Mouse (Mus musculus): ENCODE measurements around the gene Klhl7.

Klhl7 gene

DNA sequence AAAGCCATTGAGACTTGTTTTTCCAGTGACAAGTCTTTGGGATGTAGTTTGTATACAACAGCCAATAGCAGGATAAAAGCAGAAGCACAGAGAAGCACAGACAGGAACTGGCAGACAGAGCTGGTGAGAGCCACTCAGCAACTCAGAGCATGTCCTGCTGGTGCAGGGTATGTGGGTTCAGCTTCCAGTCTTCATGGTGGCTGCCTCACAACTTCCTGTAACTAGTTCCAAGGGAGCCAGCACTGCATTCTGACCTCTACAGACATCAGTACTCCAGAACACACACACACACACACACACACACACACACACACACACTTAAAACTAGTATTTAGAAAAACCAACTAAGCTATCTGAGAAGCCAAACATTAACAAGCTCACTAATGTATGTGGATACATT is 71.7 kb downstream of the Klhl7 start:
- no peak for DNase-seq (ENCODE audit: low read depth, low spot score)

DNA sequence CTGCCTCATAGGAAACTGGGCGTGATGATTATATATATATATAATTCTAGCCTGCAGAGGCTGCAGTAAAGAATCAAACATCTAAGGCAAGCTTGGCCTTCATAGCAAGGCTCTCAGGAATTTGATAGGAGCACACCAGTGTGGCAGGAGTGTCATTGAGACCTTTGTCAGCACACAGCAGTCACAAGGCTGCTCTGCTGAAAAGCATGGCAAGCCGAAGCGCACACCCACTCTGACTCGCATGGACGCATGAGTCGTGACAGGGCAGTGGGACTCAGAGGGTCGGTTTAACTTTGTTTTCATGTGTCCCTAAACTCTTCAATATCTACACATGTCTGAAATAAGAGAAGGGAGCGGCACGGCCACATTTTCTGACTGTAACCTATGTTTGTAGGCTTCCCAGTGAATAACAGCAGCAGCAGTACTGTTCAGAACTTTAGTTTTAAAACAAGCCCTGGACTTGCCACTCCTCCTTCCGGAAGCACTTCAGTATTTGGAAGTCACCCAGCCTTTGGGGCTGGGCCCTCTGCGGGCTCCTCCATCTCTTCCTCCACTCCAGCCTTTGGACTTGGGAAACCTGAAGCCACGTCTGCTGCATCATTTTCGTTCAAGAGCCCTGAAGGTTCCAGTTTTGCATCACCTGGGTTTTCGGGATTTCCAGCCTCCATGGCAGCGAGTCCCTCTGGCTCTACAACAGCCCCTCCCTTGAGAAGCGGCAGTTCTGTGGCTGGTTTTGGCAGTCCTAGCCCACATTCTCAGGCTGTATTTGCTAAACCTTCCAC is 81.3 kb downstream of the Klhl7 start:
- no peak for DNase-seq (ENCODE audit: low read depth, low spot score)

DNA sequence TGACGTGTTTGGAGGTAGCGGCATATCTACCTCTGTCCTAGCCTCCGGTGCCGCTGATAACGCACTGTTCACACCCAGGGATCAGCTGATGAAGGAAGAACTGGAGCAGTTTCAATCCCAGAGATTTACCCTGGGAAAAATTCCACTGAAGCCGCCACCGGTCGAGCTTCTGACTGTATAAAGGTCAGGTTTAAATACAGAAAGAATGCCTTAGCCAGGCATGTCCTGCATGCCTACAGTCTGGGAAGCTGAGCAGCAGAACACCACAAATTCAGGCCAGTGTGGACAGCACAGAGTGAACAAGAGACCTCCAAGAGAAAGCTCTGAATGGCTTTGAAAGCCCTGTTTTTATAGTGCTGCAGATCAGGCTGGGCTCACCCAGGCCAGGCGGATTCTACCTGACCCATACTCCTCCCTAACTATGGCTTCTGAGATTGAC is 81.9 kb downstream of the Klhl7 start:
- DNase-seq (ENCODE audit: low read depth, low spot score), result no peak

DNA sequence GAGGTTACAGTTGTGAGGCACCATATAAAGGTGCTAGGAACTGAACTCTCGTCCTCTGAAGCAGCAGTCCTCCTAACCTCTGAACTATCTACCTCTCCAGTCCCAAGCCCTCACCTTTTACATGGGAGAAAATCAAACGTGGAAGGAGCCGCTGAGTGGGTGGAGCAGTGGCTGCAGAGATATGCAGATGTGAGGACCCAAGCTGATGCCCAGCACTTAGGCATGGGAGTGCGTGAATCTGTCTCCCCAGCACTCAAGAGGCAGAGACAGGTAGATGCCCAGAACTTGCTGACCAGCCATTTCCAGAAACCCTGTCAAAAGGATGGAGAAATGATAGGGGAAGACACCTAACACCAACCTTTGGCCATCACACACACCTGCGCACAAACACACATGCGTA is 82.7 kb downstream of the Klhl7 start:
- no peak for DNase-seq (ENCODE audit: low read depth, low spot score)

DNA sequence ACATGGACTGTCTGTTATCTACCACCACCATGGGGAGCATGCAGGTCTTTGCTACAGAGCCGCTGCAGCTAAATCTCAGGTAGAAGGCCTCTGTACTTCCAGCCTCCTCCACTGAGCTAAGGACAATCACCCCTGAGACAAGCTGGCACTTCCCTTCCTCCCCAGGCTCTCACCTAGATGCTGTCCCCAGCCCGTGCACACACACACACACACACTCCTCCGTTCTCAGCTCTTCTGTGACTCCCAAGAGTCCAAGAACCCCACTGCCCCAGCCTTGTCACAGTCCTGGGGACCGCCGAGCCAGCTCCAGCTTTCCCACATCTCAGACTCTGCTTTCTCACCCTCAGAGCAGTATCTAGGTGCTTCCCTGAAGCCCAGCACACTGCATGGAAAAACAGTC is 83.6 kb downstream of the Klhl7 start:
- no peak for DNase-seq (ENCODE audit: low read depth, low spot score)

DNA sequence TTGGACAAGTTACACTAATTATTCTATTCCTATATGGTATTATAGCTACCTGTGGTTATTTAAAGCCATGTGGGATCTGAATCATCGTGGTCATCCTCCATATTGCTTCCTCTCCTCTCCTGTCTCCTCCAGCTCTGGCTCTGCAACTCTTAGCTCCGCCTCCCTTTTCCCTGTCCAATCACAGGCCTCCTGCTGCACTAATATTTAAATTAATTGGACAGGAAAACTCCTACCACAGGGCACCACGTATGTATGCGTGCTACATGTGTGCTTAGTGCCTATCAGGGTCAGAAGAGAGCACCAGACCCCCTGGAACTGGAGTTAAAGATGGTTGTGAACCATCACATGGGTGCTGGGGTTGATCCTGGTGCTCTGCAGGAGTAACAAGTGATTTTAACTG is 88.1 kb downstream of the Klhl7 start:
- DNase-seq (ENCODE audit: low read depth, low spot score), result no peak

DNA sequence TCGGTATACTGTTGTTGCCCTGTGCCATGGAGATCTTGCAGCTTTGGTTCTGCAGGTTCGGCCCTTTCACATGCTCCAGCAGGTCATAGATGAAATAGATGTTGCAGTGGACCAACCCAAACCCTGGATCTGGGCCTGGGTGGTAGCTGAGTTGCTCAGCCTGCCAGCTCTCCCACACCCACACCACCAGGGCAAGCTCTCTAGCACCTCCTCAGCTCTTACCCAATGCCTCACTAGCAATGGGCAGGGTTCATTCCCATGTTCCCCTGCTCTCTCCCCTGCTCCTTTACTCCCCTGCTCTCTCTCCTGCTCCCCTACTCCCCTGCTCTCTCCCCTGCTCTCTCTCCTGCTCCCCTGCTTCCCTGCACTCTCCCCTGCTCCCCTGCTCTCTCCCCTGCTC is 91.4 kb downstream of the Klhl7 start:
- DNase-seq (ENCODE audit: low read depth, low spot score), result no peak

DNA sequence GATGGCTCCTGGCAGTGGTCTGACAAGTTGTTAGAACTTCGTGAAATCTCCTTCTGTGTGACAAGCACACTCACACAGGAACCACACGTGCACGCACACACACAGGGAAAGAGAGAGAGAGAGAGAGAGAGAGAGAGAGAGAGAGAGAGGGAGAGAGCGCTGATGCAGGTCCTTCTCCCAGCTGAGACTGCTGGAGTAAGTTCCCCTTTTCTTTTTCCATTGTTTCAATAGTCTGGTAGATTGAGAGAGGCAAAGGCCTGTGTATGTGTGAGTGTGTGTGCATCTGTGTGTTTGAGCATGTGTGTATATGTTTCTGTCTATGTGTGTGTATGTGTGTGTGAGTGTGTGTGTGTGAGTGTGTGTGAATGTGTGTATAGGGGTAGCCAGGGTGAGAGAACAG is 100.6 kb downstream of the Klhl7 start:
- no peak for DNase-seq (ENCODE audit: low read depth, low spot score)

DNA sequence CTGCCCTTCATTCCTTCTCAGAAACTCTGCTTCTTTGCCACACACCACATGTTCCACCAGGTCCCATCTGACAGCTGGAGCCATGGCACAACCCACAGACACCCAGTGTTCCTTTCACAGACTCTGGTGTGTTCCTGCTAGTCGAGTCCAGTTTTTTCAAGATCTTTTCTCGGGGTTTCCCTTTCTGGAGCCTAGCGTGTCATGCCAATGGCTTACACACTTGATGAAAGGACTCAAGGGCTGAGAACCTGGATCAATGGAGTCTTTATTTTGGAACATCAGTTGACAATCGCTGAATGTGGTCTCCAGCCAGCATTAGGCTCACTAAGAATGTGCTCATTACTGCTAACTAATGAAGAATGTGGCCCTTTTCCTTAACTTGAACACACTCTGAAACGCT is 102.1 kb downstream of the Klhl7 start:
- DNase-seq (ENCODE audit: low read depth, low spot score), result no peak

DNA sequence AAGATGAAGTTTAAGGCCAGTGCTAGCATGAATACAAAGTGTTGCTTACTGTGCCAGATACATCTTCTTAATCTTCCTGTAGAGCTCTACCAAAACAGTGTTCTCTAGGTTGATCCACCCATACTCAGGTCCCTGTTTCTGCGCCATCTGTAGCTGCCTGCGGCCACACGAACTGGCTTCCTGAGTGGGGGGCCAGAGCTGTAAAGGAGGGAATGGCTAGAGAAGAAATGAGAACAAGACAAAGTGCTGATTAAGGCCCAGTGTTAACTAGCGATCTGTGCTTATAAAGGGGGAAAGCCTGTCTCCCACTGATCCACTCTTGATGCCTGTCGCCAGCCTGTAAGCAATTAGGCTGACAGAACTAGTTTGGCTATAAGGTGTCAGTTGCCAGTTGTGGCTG is 102.9 kb downstream of the Klhl7 start:
- DNase-seq (ENCODE audit: low read depth, low spot score), result no peak

DNA sequence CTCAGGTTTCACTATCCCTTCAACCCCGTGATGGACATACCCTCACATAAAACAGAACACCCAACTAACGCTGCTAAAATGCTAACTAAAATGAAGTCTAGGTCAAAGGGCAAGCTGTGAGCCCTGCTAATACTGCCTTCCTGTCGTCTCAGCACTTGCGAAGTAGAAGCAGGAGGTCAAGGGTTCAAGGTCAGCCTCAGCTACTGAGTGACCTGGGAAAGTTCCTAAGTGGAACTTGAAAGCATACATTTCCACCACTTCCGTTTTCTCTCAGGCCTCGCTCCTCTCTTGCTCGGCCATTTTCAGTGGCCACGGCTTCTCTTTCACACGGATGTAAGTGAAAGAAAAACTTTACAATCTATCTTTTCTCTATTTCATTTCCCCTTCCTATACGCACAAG is 107.6 kb downstream of the Klhl7 start:
- no peak for DNase-seq (ENCODE audit: low read depth, low spot score)

DNA sequence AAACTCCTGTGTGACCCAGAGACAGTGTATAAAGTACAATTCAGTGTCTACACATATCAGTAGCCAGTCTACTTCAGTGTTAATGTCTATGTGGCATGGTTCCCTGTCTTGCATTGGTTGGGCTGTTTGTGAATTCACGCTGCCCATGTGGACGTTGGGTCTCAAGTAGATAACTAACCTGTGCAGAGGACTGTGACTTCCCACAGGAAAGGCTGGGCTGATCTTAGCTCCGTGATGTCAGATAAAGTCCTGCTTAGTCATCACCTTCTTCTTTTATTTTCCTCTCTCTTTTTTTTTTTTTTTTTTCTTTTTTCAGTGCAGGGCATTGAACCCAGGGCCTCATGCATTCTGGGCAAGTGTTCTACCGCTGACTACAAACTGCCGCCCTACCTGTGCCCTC is 108.1 kb downstream of the Klhl7 start:
- DNase-seq (ENCODE audit: low read depth, low spot score), result no peak

All from CD4-positive, CD25-positive, alpha-beta regulatory T cell, adult 2 months (primary cell).